Mouse (Mus musculus) E14TG2a.4 (cell line): ENCODE results near the gene Slc52a3.

Source experiments
- H3K27me3 ChIP-seq: 2 replicates; pipeline ENCODE4 v1.6.1; 2014; ENCODE audit warnings: low read length, control low read depth; ENCODE audit not compliant: insufficient read depth
- H3K36me3 ChIP-seq: 2 replicates; pipeline ENCODE4 v1.6.1; 2014; ENCODE audit warnings: low read length, control low read depth; ENCODE audit not compliant: insufficient read depth
- H3K4me1 ChIP-seq: replicated peaks from 2 replicates; pipeline ENCODE4 v1.6.1; 2014; ENCODE audit warnings: low read depth, low read length, control low read depth
- H3K4me3 ChIP-seq: replicated peaks from 2 replicates; pipeline ENCODE4 v1.5.1; 2014; ENCODE audit warnings: mild to moderate bottlenecking, low read length
- H3K9me3 ChIP-seq: 2 replicates; pipeline ENCODE4 v1.6.1; 2014; ENCODE audit warnings: low read length, control low read depth
- CTCF ChIP-seq: conservative IDR thresholded peaks from 2 replicates; pipeline ENCODE4 v1.5.1; 2014; ENCODE audit warnings: low read length
- NANOG ChIP-seq: IDR thresholded peaks from 2 replicates; pipeline ENCODE4 v1.6.1; 2014; ENCODE audit warnings: borderline replicate concordance, low read length, mixed read lengths
- POU5F1 ChIP-seq: IDR thresholded peaks from 2 replicates; pipeline ENCODE4 v1.6.1; 2014; ENCODE audit warnings: low read length, borderline replicate concordance

The Slc52a3 gene

DNA sequence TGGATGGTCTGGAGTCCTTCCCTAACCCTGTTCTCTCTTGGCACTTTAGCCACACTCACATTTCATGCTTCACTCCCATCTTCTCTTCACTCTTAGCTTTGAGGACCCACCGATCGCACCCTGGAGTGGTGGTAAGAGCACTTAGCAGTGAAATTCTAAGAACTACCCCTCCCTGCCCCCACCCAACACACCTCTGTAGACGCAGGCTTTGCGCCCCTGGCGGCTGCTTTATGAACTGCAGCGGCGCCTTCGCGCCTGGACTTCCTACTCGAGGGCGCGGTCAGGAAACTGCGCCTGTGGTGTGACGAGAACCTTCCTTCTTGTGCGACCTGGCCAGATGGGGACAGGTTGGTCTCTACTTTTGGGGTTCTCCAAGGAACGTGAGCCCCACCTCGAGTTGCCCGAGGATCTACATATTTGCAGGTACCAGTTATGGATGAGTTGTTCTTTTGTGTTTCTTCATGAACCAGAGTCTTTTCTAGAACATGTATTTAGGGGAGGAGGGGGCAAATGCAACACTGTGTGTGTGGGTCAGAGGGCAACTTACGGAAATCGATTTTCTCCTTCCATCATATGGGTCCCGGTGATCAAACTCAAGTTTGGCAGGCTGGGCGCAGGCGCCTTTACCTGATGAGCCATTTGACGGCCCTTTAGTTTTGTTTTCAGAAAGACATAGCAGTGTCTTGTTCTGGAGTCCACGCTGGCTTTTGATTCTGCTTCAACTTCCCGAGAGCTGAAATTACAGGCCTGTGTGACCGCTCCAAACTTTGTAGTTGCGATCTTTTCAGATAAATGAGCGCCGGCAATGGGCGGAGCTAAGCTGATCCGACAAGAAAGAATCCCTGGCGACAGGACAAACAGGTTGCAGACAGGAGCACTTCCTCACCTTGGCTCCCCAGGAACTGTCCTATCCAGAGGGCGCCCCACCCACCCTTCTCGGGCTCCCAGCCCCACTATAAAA, at the start of gene Slc52a3:
Gene Slc52a3, plus strand, starts transcription at position 283 of the 961 bp plus-strand sequence.
- Histone ChIP-seq H3K27me3 (peaks cover 49% of the 10 kb centered on the region), H3K9me3 (no peaks in the 10 kb centered on the region), H3K4me3 (0 out of 2 replicates have a peak within 1 kb of the TSS, but pooled peaks have one; percentile 26), H3K36me3 (no peaks in the 10 kb centered on the region), H3K4me1 (peaks cover 87% of the 10 kb centered on the region)
- TF ChIP-seq CTCF, result peak; percentile 90
- no peak for TF ChIP-seq NANOG
- TF ChIP-seq POU5F1, result no peak

DNA sequence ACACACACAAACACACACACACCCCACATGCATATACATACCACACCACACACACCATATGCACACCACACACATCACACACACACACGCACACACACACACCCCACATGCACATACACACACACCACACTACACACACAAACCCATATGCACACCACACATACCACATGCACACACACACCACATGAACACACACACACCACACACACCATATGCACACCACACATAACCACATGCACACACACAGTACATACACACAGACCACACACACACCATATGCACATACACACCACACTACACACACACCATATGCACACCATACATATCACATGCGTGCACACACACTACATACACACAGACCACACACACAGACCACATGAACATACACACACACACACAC, 48.7 kb upstream of the Slc52a3 start:
- H3K27me3 ChIP-seq, result peaks cover 5% of the 10 kb centered on the region; the same call in 1 of the 2 replicates
- no peaks in the 10 kb centered on the region for H3K36me3 ChIP-seq
- no peaks in the 10 kb centered on the region for H3K9me3 ChIP-seq
- TF ChIP-seq NANOG (no peak), POU5F1 (no peak), CTCF (no peak)
- H3K4me1 ChIP-seq, result peaks cover 8% of the 10 kb centered on the region
- no peak overlapping the region for H3K4me3 ChIP-seq

DNA sequence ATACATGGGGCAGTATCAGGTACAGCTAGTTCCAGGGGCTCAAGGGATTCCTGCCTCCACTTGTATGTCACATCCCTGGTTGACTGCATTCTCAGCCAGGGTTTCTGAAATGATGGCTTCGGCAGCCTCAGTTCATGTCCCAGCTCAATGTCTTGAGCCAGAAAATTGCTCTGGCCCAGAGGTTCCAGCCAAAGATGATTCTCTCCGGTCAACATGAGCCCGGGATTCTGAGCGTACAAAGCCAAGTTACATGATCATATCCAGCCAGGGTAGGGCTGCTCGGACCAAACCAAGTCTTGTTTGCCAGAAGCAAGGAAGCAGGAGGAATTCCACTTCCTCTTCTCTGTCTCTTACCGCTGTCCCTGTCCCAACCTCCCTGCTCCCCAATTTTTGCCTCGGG, 48.0 kb upstream of the Slc52a3 start:
- TF ChIP-seq NANOG (no peak), POU5F1 (no peak), CTCF (no peak)
- no peaks in the 10 kb centered on the region for H3K9me3 ChIP-seq
- no peak overlapping the region for H3K4me3 ChIP-seq
- H3K36me3 ChIP-seq, result no peaks in the 10 kb centered on the region
- peaks cover 5% of the 10 kb centered on the region; the same call in 1 of the 2 replicates for H3K27me3 ChIP-seq
- H3K4me1 ChIP-seq, result peaks cover 8% of the 10 kb centered on the region

DNA sequence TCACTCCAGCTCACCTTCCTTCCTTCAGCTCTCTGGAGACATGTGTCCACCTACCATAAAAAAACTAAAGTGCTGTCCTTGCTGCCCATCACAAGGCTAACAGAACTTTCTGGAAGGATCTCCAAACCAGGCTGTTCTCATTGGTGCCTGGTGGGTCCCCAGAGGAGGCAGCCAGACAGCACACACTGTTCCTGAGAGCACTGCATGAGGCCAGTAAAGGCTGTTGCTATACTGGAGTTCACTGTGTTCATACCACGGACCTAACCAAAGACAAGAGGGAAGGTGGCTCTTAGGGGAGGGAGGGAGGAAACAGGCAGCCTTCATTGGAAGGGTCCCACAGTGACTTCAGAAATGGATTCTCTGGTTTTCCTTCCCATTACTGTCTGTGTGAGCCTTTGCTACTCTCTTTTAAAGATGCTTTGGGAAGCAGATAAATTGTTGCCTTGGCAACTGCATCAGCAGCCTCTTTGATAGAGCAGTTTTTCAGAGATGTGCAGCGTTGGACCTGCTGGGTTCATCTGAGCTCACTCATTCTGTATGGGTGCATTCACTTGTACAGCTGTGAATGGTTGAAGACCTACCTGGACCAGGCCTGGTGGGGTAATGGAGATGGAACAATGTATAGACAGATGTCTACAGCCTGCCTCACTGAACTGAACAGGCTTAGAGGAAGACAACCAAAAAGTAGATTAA, 47.1 kb upstream of the Slc52a3 start:
- no peaks in the 10 kb centered on the region for H3K36me3 ChIP-seq
- no peak for TF ChIP-seq POU5F1
- no peak for TF ChIP-seq NANOG
- TF ChIP-seq CTCF, result no peak
- no peak overlapping the region for H3K4me3 ChIP-seq

DNA sequence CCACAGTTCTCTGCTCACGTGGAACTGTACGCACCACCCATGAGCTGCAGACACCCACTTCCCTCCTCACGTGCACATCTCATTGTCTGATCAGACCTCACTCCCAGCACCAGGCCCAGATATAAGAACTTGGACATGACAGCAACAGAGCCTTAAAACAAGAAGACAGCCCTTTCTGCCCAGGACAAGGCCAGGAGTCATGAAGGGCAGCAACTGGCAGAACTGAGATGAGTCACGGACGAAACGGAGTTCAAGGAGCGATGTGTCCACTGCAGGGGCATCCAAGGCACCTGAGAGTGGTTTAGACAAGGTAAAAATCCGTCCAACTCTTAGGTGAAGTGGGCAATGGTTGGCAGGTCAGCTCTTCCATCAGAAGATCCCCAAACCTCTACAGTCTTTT, 42.6 kb upstream of the Slc52a3 start:
- no peaks in the 10 kb centered on the region for H3K9me3 ChIP-seq
- TF ChIP-seq POU5F1 (no peak), CTCF (no peak), NANOG (no peak)
- peaks cover under 1% of the 10 kb centered on the region; the same call in 1 of the 2 replicates for H3K4me1 ChIP-seq
- H3K4me3 ChIP-seq, result no peak overlapping the region
- no peaks in the 10 kb centered on the region for H3K27me3 ChIP-seq
- H3K36me3 ChIP-seq, result no peaks in the 10 kb centered on the region

More for the DNA sequence above, 47.1 kb upstream of the Slc52a3 start:
- Histone ChIP-seq H3K27me3 (peaks cover 3% of the 10 kb centered on the region; the same call in 1 of the 2 replicates), H3K4me1 (peaks cover 8% of the 10 kb centered on the region), H3K9me3 (no peaks in the 10 kb centered on the region)

DNA sequence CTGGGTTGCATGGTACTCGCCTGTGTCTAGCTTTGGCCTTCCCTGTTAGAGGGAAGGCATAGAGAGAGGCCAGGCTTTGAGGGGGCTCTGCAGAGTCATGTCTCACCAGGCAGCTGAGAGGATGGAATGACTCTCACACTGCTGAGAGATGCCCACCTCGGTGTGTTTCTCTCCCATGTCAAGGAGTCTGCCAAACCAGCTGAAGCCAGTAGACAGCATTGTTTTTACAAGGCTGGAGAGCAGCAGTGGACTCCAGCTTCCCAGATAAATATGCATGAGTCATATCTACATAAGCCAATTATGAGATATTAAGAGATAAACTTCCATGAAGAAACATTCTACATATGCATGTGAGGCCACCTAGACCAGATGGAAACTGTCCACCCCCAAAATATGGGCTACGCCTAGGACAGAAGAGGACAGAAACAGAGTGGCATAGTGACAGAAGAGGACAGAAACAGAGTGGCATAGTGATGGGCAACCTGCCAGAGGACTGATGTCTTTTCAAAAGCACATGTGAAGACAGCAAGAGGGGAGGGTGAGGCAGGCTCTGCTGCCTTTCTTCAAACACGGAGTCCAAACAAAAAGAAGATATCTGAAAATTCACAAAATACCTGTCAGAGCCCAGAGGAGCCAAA, 39.7 kb upstream of the Slc52a3 start:
- no peaks in the 10 kb centered on the region for H3K36me3 ChIP-seq
- no peaks in the 10 kb centered on the region for H3K27me3 ChIP-seq
- H3K9me3 ChIP-seq, result no peaks in the 10 kb centered on the region
- no peak overlapping the region for H3K4me3 ChIP-seq
- H3K4me1 ChIP-seq, result peaks cover 20% of the 10 kb centered on the region
- no peak for TF ChIP-seq POU5F1
- TF ChIP-seq NANOG, result no peak
- TF ChIP-seq CTCF, result no peak

DNA sequence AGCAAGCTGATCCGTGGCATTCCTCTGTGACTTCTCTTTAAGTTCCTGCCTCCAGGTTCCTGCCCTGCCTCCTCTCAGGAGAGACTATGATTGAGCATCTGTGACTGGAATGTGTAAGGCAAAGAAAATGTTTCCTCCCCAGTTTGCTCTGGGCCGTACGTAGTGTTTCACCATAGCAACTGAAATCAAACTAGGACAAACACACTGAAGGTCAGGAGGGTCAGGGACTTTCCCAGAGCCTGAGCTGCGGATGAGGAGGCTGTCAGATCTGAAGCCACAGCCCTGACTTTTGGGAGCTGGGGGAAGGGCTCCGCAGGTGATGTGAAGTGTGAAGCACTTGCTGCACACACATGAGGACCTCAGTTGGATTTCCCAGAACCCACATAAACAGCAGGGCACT, 37.0 kb upstream of the Slc52a3 start:
- H3K27me3 ChIP-seq, result no peaks in the 10 kb centered on the region
- H3K36me3 ChIP-seq, result no peaks in the 10 kb centered on the region
- no peak overlapping the region for H3K4me3 ChIP-seq
- H3K4me1 ChIP-seq, result peaks cover 43% of the 10 kb centered on the region
- TF ChIP-seq NANOG (no peak), POU5F1 (no peak), CTCF (no peak)
- no peaks in the 10 kb centered on the region for H3K9me3 ChIP-seq
